Mouse (Mus musculus): ENCODE results near the gene Acadsb. TPM values are rescaled to one million over a fixed set of nuclear protein-coding genes. Genes with fewer than 3 reads are reported as not detected.

The Acadsb gene
- polyA plus RNA-seq, 1 experiment: 109 TPM

DNA sequence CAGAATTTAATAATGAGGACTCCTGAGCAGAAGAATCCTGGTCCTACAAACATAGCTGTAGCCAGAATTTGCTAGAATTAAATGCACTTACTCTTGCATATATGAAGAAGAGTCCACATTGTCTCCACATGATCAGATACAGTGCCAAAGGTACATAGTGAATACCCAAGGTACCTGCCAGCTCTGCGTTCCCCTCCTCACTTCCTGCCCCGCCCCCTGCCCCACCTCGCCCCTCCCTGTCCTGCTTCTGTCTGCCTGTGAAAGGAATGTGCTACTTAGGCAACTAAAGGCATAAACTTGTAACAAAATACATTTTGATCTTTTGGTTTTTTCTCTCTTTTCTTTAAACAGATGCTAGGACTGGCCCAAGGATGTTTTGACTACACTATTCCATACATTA is 26.6 kb downstream of the Acadsb start:
- H3K4me1 ChIP-seq (ENCODE audit: control insufficient read depth, insufficient read depth, low read length): no peaks in the 10 kb centered on the region
- no peak overlapping the region for H3K27ac ChIP-seq (ENCODE audit: insufficient read depth, low read length)
- no peak overlapping the region for H3K4me3 ChIP-seq (ENCODE audit: insufficient read depth, low read length)
- TF ChIP-seq POLR2A (IDR thresholded peaks at IDR 0.05; ENCODE audit: low read depth, low read length) (no peak), CTCF (IDR thresholded peaks at IDR 0.05; ENCODE audit: borderline replicate concordance, insufficient read depth, low read length) (no peak)

DNA sequence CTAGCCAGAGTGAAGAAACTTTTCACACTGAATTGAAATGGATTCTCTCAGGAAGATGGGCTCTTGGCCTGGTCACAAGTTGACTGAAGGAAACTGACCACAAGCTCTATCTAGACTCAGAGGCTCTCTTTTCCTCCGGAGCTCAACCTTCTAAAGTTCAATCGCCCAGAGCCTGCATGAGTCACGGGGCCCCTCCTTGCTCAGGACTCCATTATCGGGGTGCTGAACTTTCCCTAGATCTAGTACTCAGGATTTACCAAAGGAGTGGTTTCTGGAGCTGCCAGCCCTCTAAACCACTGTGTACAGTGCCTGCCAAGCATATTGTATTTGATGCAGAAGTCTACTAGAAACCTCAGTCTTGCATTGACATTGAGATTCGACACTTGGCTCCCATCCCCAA is 46.3 kb downstream of the Acadsb start:
- Histone ChIP-seq H3K27ac (ENCODE audit: insufficient read depth, low read length) (no peak overlapping the region), H3K4me3 (ENCODE audit: insufficient read depth, low read length) (no peak overlapping the region), H3K4me1 (ENCODE audit: control insufficient read depth, insufficient read depth, low read length) (no peaks in the 10 kb centered on the region)
- TF ChIP-seq CTCF (IDR thresholded peaks at IDR 0.05; ENCODE audit: borderline replicate concordance, insufficient read depth, low read length): no peak
- TF ChIP-seq POLR2A (IDR thresholded peaks at IDR 0.05; ENCODE audit: low read depth, low read length): no peak

GRCm38 (mm10) chr7:131465117-131465601 is 54.8 kb downstream of the Acadsb start:
- Histone ChIP-seq H3K4me1 (ENCODE audit: control insufficient read depth, insufficient read depth, low read length) (no peaks in the 10 kb centered on the region), H3K4me3 (ENCODE audit: insufficient read depth, low read length) (no peak overlapping the region), H3K27ac (ENCODE audit: insufficient read depth, low read length) (no peak overlapping the region)
- TF ChIP-seq CTCF (IDR thresholded peaks at IDR 0.05; ENCODE audit: borderline replicate concordance, insufficient read depth, low read length) (no peak), POLR2A (IDR thresholded peaks at IDR 0.05; ENCODE audit: low read depth, low read length) (no peak)

DNA sequence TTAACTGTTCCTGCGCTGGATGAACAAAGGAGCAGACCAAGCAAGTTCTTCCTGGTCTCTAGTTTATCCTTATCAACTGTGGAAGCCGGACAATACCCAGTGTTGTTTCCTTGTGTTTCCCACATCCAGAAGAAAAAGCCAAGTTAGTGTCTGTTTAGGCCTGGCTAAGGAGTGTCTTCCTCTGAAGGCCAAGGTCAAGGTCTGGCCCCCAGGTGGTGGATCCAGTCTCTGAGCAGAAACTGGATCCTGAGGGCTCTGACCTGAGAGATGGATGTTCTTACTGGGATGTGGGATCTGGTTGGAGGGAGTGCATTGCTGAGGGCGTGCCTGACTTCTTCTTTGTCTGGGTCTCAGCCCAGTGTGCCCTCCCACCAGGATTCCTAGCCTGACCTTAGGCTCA is 55.3 kb downstream of the Acadsb start:
- H3K4me3 ChIP-seq (ENCODE audit: insufficient read depth, low read length): no peak overlapping the region
- TF ChIP-seq POLR2A (IDR thresholded peaks at IDR 0.05; ENCODE audit: low read depth, low read length) (no peak), CTCF (IDR thresholded peaks at IDR 0.05; ENCODE audit: borderline replicate concordance, insufficient read depth, low read length) (no peak)
- H3K4me1 ChIP-seq (ENCODE audit: control insufficient read depth, insufficient read depth, low read length): no peaks in the 10 kb centered on the region
- H3K27ac ChIP-seq (ENCODE audit: insufficient read depth, low read length): no peak overlapping the region

GRCm38 (mm10) chr7:131467312-131467711 is 56.9 kb downstream of the Acadsb start:
- TF ChIP-seq CTCF (IDR thresholded peaks at IDR 0.05; ENCODE audit: borderline replicate concordance, insufficient read depth, low read length) (no peak), POLR2A (IDR thresholded peaks at IDR 0.05; ENCODE audit: low read depth, low read length) (no peak)
- Histone ChIP-seq H3K4me1 (ENCODE audit: control insufficient read depth, insufficient read depth, low read length) (no peaks in the 10 kb centered on the region), H3K4me3 (ENCODE audit: insufficient read depth, low read length) (no peak overlapping the region), H3K27ac (ENCODE audit: insufficient read depth, low read length) (no peak overlapping the region)

DNA sequence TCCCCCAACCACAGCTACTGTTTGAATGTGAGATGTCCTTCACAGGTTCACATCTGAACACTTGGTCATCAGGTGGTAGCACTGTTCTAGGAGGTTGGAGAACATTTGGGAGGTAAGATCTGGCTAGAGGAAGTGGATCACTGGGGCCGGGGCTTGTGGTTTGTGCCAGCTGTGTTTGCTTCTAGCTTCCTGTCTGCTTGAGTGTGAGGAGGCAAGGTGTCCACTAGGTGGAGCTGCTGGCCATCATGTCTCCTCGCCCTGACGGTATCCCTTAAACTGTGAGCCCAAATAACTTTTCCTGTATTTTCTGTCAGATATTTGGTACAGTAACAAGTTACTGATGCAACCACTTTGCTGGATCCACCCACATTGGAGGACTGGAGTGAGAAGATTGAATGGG is 59.1 kb downstream of the Acadsb start:
- Histone ChIP-seq H3K27ac (ENCODE audit: insufficient read depth, low read length) (no peak overlapping the region), H3K4me1 (ENCODE audit: control insufficient read depth, insufficient read depth, low read length) (no peaks in the 10 kb centered on the region), H3K4me3 (ENCODE audit: insufficient read depth, low read length) (no peak overlapping the region)
- TF ChIP-seq CTCF (IDR thresholded peaks at IDR 0.05; ENCODE audit: borderline replicate concordance, insufficient read depth, low read length): peak; percentile 41; the same call in 1 of the 2 replicates
- TF ChIP-seq POLR2A (IDR thresholded peaks at IDR 0.05; ENCODE audit: low read depth, low read length): no peak

DNA sequence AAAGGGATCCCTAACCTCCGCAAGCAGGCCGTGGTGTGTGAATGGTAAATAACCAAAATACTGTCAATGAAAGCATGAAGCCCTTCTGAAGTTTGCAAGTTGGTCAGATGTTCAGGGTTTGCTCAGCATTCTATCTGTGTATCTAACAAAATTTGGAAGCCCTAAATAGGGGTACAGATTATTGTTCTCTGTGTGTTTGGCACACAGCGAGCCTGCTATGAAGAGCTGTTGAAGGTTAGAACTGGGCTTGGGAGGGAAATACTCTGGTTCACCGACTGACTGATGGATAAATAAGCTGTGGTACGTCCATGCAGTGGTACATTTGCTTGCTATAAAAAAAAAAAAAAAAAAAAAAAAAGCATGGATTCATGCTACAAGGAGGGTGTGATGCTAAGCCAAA is 61.1 kb downstream of the Acadsb start:
- Histone ChIP-seq H3K27ac (ENCODE audit: insufficient read depth, low read length) (no peak overlapping the region), H3K4me3 (ENCODE audit: insufficient read depth, low read length) (no peak overlapping the region), H3K4me1 (ENCODE audit: control insufficient read depth, insufficient read depth, low read length) (no peaks in the 10 kb centered on the region)
- TF ChIP-seq CTCF (IDR thresholded peaks at IDR 0.05; ENCODE audit: borderline replicate concordance, insufficient read depth, low read length) (no peak), POLR2A (IDR thresholded peaks at IDR 0.05; ENCODE audit: low read depth, low read length) (no peak)

DNA sequence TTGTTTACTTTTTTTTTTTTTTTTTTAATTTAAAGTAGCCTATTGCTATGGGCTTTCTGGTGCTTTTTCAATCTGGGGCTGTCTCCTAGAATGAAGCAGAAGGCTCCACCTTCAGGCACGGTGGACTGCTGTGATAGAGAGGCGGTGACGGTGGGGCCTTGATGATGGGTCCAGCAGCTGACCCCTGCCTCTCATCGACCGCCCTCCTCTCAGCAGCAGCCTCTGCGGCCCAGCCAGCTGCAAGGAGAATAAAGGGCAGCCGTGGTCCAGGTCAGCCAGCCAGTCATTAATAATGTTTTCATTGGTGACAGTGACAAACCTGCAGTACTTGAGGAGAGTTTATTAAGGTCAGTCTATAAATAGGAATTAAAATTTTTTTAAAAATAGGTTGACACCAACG is 66.7 kb downstream of the Acadsb start:
- no peak overlapping the region for H3K4me3 ChIP-seq (ENCODE audit: insufficient read depth, low read length)
- H3K4me1 ChIP-seq (ENCODE audit: control insufficient read depth, insufficient read depth, low read length): no peaks in the 10 kb centered on the region
- no peak for TF ChIP-seq CTCF (IDR thresholded peaks at IDR 0.05; ENCODE audit: borderline replicate concordance, insufficient read depth, low read length)
- TF ChIP-seq POLR2A (IDR thresholded peaks at IDR 0.05; ENCODE audit: low read depth, low read length): no peak
- no peak overlapping the region for H3K27ac ChIP-seq (ENCODE audit: insufficient read depth, low read length)

GRCm38 (mm10) chr7:131478403-131478802 is 68.0 kb downstream of the Acadsb start:
- TF ChIP-seq POLR2A (IDR thresholded peaks at IDR 0.05; ENCODE audit: low read depth, low read length): no peak
- Histone ChIP-seq H3K4me1 (ENCODE audit: control insufficient read depth, insufficient read depth, low read length) (no peaks in the 10 kb centered on the region), H3K4me3 (ENCODE audit: insufficient read depth, low read length) (no peak overlapping the region), H3K27ac (ENCODE audit: insufficient read depth, low read length) (no peak overlapping the region)

Other genes with a start within 250 kb of the Acadsb start
- gene 5430419D17Rik, start 236.2 kb upstream of the Acadsb start, polyA plus RNA-seq (2011; ENCODE audit: insufficient read length, low read depth, missing spikeins): not detected in 2 replicates
- gene Cuzd1, start 88.3 kb upstream of the Acadsb start, polyA plus RNA-seq (2011; ENCODE audit: insufficient read length, low read depth, missing spikeins): not detected in 2 replicates
- gene Fam24b, start 81.1 kb upstream of the Acadsb start, polyA plus RNA-seq (2011; ENCODE audit: insufficient read length, low read depth, missing spikeins): not detected in 2 replicates
- not detected in 2 replicates for gene Fam24a, start 76.7 kb upstream of the Acadsb start, polyA plus RNA-seq (2011; ENCODE audit: insufficient read length, low read depth, missing spikeins)
- gene 2310057M21Rik, start 47.8 kb upstream of the Acadsb start, polyA plus RNA-seq (2011; ENCODE audit: insufficient read length, low read depth, missing spikeins): 20.2 and 21.2 TPM in 2 replicates
- 41.4 and 44.2 TPM in 2 replicates for gene Pstk, start 39.5 kb upstream of the Acadsb start, polyA plus RNA-seq (2011; ENCODE audit: insufficient read length, low read depth, missing spikeins)
- 29.7 and 30.7 TPM in 2 replicates for gene Ikzf5, start 80 bp upstream of the Acadsb start, polyA plus RNA-seq (2011; ENCODE audit: insufficient read length, low read depth, missing spikeins)
- gene Hmx3, start 132.3 kb downstream of the Acadsb start, polyA plus RNA-seq (2011; ENCODE audit: insufficient read length, low read depth, missing spikeins): not detected in 2 replicates
- gene Hmx2, start 138.2 kb downstream of the Acadsb start, polyA plus RNA-seq (2011; ENCODE audit: insufficient read length, low read depth, missing spikeins): not detected in 2 replicates
- 89.7 and 99.4 TPM in 2 replicates for gene Bub3, start 149.6 kb downstream of the Acadsb start, polyA plus RNA-seq (2011; ENCODE audit: insufficient read length, low read depth, missing spikeins)